Mouse (Mus musculus): ENCODE results near the gene March7. TPM values are rescaled to one million over a fixed set of nuclear protein-coding genes. Genes with fewer than 3 reads are reported as not detected.

The March7 gene
- polyA plus RNA-seq, 2 experiments from 2014 or later = 101 to 104 TPM

DNA sequence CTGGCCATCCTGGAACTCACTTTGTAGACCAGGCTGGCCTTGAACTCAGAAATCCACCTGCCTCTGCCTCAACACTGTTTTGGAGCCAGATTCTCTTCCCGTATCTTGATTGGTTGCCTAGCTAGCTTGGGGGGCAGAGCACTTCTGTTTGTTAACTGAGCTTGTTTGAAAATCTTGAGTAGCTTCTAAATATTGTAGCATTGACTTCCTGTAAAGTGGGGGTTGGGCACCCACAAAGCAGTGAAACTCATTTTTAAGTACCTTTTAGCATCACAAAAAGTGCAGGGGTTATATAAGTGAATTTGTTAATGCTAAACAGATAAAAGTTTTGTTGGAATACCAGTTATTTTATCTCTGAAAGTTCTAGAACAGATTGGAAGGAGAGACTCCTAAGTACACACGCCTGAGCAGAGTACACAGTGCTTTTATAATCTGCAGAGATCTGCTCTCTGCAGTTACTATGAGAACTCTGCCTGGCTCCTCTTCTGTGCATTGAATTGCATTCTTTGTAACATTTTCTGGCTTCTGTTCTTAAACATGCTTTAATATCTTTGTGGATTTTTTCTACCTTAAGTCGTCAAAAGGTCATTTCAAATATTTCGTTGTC lies 7.0 kb downstream of the March7 start:
- ATAC-seq = peak; percentile 54

DNA sequence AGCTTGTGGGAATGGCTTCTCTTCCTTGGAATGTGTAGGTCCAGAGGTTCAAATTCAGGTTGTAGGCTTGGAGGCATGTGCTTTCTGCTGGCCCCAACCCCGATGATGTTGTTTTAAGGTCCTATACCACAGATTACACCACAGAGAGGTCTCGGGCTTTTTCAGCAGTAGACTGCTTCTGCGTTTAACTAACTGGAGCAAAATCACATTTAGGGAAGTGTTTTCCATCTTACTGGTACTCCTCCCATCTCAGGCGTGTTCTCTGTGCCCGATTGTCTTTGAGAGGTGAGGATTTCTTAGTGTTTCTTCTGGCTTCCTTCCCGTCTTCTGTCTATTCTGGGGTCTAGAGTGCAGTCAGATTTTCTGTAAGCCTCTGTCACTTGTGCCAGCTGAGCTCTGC lies 7.9 kb downstream of the March7 start:
- no peak for ATAC-seq

DNA sequence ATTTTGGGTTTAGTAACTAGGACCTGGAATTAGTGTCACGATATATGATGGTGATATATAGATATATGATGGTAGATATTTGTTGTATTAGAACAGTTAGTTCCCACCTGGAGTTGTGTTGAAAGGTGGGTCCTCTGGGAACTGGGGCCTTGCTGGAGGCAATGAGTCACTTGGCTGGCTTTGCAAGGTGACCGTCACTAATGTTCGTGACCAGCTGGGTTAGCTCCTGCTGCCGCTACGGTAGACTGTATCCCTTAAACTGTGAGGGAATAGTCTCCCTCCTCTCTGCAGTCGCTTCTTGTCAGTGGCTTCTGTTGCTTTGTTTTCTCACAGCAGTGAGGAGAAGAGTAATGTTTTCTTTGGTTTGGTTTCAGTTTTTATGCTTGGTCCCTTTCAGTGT lies 11.5 kb downstream of the March7 start:
- ATAC-seq = no peak

DNA sequence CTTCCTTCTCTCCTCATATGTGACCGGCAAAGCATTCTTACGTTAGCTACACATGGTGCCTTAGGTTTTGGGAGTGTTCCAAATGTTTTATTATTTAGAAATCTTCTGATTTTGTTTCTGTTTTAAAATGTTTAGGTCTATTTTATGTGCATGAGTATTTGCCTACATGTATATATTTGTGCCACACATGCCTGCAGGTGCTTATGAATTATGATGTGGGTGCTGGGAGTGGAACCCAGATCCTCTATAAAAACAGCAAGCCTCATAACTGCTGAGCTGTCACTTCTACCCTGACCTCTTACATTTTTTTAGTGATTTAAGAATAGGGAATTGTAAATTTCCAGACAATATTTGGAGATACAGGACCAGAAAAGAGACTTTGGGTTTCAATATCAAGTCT lies 12.3 kb downstream of the March7 start:
- no peak for ATAC-seq

DNA sequence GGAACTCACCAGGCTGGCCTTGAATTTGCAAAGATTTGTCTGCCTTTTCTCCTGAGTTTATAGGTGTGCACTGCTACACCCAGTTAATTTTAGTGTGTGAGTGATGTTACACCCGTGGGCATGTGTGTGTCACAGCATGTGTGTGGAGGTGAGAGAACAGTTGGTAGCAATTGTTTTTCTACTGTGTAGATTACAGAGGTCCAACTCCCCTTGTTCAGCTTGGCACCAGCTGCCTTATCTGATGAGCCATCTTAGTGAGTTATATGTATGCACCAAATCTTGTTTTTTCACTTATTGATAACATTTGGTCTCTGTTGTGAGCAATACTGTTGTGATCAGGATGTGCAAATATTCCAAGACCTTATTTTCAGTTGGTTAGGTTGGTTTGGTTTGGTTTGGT lies 13.8 kb downstream of the March7 start:
- ATAC-seq = peak; percentile 19

DNA sequence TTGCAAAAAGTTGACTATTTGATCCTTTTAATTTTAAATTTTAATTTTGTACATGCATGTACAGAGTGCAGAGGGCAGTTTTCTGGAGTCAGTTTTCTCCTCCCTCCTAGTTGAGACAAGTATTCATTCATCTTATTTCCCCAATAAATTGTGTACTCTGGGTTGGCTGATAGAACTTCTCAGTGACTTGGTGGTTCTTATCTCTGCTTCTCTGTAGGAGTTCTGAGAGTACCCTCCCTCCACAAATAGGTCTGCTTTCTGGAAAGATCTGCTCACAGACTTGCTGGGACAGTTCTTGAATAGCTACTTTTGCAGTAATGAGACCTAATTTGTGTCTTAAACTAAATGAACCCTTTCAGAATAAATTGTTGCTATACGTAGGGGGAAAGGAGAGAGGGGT lies 18.8 kb downstream of the March7 start:
- no peak for ATAC-seq

DNA sequence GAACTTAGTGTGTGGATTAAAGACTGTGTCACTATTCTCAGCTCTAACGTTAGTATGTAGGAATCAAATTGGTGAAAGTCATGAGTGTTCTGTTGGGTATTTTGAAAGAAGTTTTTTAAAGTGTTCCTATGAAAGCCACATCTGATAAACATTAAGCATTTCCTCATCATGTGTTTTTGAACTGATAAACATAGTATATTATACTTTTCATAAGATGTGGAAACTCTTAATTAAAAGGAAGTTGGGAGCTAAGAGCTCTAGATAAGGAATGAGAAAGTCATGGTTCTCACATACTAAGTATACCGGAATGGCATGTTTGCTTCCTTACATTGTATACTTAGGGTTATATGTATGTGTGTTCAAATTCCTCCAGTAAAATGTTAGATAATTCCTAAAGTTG lies 20.7 kb downstream of the March7 start:
- no peak for ATAC-seq

DNA sequence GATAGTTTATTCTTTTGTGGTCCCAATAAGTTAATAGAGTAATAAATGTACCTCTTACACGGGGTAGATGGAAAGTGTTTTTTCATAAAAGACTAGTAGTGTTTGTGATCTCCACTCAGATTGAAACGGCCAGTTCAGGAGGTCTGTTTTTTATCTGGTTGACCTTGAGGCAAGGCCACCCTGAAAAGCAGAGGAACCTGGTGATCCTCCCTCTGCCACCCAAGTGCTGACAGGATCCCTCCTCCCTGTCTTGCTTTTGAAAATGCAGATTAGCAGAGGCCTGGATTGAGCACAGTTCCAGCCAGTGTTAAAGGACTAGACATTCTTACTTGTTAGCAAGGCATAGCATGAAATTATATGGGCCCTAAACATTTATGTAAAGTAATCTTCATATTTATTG lies 23.5 kb downstream of the March7 start:
- ATAC-seq = no peak

DNA sequence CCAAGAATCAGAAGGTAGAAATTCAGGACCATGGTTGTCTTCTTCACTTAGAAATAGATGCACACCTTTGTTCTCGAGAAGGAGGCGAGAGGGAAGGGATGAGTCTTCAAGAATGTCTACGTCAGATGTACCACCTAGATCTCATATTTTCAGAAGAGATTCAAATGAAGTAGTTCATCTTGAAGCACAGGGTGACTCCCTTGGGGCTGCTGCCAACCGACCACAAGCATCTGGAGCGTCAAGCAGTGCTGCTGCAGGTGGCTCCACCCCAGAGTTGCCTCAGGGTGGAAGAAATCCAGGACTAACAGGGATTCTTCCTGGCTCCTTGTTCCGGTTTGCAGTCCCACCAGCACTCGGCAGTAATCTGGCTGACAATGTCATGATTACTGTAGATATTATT lies 24.8 kb downstream of the March7 start:
- no peak for ATAC-seq

DNA sequence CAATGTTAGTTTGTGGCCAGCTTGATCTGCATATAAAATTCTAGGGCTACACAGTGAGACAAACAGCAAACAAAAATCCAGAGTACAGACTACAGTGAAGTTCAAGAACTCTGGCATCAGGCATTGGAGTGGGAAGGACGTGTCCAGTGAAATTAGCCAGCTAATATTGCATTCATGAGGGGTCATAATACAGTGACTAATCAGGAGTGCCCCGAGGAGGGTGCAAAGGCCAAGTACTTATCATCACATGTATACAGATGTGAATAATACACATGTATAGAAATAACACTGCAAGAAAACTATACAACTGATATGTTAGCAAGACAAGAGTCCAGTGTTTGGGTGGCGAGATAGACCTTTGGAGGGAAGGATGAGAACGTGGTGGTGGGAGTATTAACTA lies 43.1 kb downstream of the March7 start:
- no peak for ATAC-seq

DNA sequence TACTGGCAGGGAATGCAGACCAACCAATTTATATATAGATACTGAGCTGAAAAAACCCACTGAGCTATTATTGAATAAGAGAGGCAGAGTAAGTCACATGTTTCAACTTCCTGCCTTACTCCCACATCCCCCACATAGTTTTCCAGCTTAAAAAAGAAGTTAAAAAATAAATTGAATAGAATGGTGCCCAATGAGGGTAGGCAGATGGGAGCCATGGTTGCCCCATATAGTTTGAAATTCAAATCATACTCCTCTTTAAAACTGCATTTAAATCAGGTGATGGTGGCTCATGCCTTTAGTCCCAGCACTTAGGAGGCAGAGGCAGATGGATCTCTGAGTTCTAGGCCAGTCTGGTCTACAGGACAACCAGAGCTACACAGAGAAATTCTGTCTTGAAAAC lies 43.8 kb downstream of the March7 start:
- ATAC-seq = no peak

DNA sequence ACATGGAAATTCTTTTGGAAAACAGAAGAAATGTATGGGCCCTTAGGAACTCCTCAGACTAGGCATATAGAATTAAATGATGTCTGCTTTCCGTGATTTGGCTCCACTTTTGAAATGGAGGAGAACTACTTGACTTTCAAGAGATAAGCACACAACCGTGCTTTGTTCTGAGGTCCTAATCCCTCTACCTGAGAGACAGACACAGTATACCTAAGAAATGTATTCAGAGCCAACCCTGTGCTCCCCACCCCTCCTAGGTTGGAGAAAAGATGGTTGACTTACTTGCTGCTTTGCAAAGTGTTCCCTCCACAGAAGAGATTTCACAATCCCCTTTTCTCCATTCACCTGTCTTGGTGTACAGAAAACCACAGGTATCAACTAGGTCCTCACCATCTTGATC lies 47.1 kb downstream of the March7 start:
- ATAC-seq = no peak

DNA sequence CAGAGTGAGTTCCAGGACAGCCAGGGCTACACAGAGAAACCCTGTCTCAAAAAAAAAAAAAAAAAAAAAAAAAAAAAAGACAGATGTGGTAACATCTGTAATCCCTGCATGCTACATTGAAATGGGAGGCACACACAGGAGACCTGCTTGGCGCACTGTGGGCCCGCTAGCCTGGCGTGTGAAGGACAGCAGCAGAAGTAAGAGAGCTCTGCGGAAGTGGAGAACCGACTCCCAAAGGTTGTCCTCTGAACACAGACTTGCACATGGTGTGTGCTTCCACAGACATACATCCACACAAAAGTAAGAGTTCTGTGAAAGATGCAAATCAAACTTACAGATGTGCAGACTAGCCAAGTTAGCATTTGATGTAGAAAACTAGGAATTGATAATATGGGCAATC lies 49.5 kb downstream of the March7 start:
- no peak for ATAC-seq

DNA sequence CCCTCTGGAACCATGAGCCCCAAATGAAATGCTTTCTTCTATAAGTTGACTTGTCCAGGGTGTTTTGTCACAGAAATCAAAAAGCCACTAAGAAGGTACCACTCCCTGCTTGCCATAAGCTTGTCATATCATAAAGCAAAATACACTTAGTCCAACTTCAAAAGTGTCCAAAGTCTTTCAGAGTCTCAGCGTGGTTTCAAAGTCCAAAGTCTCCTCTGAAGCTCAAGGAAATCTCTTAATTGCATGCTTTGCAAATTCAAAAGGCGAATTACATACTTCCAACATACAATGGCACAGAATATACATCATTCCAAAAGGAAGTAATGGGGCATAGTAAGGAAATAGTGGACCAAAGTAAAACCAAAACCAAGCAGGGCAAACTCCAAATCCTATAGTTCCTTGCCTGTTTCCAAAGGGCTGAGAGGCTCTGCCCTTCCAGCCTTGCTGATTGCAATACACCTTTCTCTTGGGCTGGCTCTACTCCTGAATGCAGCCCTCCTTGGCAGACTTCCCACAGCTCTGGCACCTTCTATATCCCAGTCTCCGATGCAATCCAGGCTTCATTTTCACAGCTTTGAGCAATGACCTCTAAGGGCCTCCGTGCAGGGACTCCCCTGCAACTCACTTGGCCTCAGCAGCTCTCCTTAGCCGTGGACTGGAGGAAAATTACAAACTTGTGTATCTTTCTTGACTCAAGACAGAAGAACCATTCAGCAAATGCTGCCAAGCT lies 51.1 kb downstream of the March7 start:
- no peak for ATAC-seq

DNA sequence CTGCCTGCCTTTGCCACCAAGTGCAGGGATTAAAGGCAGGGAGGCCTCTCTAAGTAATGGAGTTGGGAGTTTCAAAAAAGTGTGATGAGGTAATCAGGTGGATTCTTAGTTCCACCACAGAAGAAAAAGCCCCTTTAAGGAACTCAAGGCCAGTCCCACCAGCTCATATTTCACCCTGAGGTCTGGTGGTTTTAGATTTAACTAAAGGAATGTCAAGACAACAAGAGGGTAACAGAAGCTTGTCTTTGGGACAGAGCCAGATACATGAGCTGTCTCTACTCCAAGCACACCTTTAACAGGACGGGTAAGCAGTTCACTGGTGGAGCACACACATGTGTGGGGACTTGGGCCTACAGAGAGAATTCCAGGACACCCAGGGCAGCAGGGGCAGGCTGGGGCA lies 57.9 kb downstream of the March7 start:
- no peak for ATAC-seq

DNA sequence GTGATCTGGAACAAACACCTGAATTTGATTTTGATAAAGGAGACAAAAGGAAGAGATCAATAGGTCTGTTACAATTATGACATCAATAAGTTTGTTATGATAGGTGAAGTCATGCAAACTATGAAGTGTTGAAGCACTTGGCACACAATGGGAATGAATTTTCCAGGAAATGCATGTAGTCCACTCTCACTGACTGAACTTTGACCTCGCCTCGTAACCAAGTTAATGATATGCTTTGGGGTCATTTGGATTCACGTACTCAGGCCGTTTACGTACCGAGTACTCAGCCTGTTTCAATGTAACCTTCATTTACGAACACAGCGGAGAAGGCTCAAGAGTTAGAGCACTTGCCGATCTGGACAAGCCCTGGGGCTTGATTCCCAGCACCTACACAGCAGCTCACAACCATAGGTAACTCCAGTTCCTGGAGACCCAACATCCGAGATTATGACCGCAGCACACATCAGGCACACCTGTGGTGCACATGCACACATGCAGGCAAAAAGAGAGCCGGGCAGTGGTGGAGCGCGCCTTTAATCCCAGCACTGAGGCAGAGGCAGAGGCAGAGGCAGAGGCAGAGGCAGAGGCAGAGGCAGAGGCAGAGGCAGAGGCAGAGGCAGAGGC lies 60.3 kb downstream of the March7 start:
- no peak for ATAC-seq

DNA sequence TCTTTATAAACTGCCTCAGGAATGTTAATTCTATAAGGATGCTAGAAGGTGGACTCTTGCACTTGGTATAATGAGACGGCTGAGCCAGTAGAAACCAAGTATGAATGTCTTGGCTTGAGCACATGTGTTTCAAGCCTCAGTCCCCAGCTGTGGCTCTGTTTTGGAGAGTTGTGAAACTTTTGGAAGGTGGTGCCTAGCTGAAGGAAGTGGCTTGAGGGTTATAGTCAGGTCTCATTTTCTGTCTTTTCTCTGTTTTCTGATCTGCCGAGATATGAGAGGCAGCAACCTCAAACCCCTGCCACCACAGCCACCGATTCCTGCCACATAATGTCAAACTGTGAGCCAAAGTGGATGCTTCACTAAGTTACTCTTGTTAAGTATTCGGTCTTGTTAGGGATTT lies 68.9 kb downstream of the March7 start:
- no peak for ATAC-seq

DNA sequence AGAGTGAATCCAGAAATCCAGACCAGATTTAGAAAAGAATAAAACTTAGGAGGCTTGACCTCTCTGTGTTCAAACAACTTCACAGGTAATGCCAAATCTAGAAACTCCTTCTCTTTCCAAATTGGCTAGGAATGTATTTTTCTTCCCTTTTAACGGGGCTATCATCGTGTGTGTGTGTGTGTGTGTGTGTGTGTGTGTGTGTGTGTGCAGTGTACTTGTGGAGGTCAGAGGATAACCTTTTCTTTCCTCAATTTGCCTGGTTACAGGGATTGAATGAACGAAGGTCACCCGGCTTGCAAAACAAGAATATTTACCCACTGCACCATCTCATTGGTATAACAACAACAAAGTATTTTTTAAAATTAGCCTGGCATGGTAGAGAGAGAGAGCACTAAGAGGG lies 72.9 kb downstream of the March7 start:
- no peak for ATAC-seq

DNA sequence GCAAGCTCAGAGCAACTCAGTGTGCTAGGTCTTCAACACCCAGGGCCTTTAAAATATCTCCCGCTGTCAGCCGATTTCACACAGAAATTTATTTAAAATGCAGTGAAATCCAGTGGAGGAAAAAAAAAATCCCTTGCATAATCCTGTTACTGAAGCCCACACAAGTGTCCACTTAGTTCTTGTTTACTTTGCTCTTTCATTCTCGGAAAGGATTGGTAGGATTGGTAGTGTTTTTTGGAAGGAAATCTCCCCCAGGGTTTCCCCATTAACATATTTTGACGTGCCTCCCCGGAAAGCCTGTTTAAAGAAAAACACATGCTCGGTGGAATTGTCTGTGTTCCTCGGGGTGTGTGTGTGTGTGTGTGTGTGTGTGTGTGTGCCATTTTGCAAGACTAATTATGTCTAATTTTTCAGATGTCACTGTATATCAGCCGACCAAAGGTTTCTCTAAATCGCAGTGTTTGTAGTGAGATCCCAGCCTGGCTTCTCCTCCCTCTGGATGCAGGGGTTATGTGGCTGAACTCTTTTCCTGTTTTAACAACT lies 73.6 kb downstream of the March7 start:
- no peak for ATAC-seq

DNA sequence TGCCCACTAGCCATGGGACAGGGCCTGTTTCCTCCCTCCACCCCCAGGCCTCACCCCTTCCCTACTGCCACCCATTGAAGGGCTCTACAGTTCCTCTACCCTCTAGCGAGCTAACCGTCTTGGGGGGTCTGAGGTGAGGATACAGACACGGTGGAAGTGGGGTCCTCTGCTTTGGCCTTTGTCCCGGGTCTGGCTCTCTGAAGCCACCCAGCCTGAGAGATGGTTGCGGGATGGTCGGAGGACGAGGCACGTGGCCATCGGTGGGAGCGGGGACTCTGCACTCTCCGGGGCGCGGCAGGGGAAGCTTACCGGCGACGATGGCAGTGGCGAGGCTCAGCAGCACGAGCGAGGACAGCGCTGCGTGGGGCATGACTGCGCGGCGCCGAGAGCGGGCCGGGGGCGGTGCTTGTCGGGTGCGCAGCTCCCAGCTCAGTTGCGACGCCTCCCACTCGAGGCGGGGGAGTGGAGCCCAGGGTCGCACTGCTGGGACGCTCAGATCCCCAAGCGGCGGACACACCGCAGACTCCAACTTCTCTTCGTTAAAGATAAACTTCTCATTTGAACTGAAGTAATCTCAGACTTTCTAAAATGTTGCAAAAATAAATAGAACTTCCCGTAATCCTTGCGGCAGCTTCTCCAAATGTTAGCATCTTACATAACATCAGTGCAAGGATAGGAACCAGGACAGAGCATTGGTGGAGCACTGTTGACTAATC lies 74.2 kb downstream of the March7 start:
- ATAC-seq = peak; percentile 60

DNA sequence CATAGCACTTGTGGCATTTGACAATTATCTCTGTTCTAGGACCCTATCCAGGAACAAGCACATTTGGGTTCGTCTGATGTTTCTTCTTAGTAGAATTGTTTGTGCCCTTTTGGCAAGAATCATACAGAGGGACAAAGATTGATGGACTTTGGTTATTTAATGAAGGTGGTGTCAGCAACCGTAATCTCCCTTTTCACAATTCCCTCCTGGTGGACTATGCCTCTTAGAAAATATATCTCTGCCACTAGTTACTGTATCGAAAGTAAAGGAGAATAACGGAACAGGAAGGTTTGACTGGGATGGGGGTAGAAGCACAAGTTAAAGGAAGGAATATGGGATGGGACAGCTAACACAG lies 74.8 kb downstream of the March7 start, which contains the start of gene Cd302:
Gene Cd302 (minus strand): TSS at position 22 of the 355 bp plus-strand sequence.
- no peak for ATAC-seq

DNA sequence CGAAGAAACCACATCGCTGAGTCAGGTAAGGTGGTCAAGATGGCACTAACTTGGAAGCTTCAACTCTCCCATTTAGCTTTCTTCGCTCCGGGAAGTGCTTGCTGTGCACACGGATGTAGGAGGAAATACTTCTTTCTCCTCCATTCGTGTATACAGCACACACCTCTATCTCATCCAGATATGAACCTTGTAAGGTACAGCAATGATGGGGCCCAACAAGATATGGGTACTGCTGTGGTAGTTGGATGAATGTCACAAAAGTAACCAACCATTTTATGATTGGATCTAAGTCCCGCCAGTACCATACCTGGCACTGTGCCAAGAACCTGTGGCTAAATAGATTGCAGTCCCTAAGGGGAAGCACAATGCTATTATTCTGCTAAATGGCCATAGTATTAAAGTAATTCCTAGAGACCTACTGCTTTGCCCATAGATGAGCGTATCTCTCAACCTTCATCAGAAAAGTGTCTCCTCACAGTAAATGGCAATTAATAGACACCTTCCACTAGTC lies 75.5 kb downstream of the March7 start:
- no peak for ATAC-seq

DNA sequence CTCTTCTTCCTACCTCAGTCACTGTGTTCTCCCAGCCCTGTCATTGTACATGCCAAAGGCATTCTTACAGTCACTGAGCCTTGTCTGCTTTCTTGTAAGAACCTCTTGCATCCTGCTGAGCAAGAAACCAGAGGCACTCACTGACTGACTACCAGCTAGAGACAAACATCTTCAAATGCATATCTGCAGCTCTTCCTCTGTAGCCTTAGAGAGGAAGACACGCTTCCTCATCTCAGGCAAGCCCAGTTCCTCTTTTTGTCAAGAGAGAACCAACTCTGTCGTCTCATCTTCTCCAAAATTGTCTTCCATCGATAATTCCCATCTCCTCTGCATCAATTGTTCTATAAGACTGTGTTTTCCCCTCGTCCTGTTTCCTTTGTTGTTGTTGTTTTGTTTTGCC lies 78.9 kb downstream of the March7 start:
- ATAC-seq = no peak

Measured in CD4-positive, CD25-positive, alpha-beta regulatory T cell, adult 4 months (primary cell).